Mouse (Mus musculus) midbrain, embryonic 15.5 days (tissue): ENCODE data around the gene 1700056E22Rik. TPM values are rescaled to one million over a fixed set of nuclear protein-coding genes. Genes with fewer than 3 reads are reported as not detected.

Experiments
- ATAC-seq: fragments of 200-750 bp; cut with Nextera tagmentation; replicated peaks from 2 replicates; pipeline ENCODE4 v1.8.0; 2017; ENCODE audit warnings: moderate TSS enrichment
- H3K27ac ChIP-seq: fragments of 300-500 bp; sonication (generic); 2 replicates; pipeline ENCODE4 v1.5.1; 2015; ENCODE audit warnings: mild to moderate bottlenecking, inconsistent platforms
- H3K27me3 ChIP-seq: fragments of 300-500 bp; sonication (generic); replicated peaks from 2 replicates; pipeline ENCODE4 v1.6.1; 2015; ENCODE audit warnings: inconsistent platforms
- H3K36me3 ChIP-seq: fragments of 300-500 bp; sonication (generic); replicated peaks from 2 replicates; pipeline ENCODE4 v1.6.1; 2015; ENCODE audit warnings: inconsistent platforms
- H3K4me1 ChIP-seq: fragments of 300-500 bp; sonication (generic); 2 replicates; pipeline ENCODE4 v1.6.1; 2015; ENCODE audit warnings: inconsistent platforms
- H3K4me2 ChIP-seq: fragments of 300-500 bp; sonication (generic); 2 replicates; pipeline ENCODE4 v1.6.1; 2015; ENCODE audit warnings: inconsistent platforms, mild to moderate bottlenecking, moderate library complexity
- H3K4me3 ChIP-seq: fragments of 300-500 bp; sonication (generic); 2 replicates; pipeline ENCODE4 v1.5.1; 2015; ENCODE audit warnings: mild to moderate bottlenecking, inconsistent platforms
- H3K9ac ChIP-seq: fragments of 300-500 bp; sonication (generic); 2 replicates; pipeline ENCODE4 v1.6.1; 2015; ENCODE audit warnings: mild to moderate bottlenecking, inconsistent platforms
- H3K9me3 ChIP-seq: fragments of 300-500 bp; sonication (generic); 2 replicates; pipeline ENCODE4 v1.6.1; 2016; ENCODE audit warnings: inconsistent platforms
- WGBS: fragments of 180-500 bp; shearing (Covaris S2); methylation state at CpG from one replicate; pipeline ENCODE4 v1.1.7; 2015; ENCODE audit warnings: mixed read lengths; 5-methylcytosine and 5-hydroxymethylcytosine counted together
- polyA plus RNA-seq: library from polyadenylated mRNA; unstranded; fragments of >200 nt; fragmentation: Nextera tagmentation; extraction: Ambion mirVana; gene quantifications from 2 replicates; pipeline ENCODE4 v1.2.1, GENCODE M21; 2015

The 1700056E22Rik gene
- polyA plus RNA-seq, 1 experiment from 2014 or later: 0.84 TPM

GRCm38 (mm10) chr1:184011311-184011710 is 22.8 kb downstream of the 1700056E22Rik start:
- WGBS: 95% methylated on average over 6 of the region's 6 CpGs
- Histone ChIP-seq H3K4me1 (no peaks in the 10 kb centered on the region), H3K4me2 (no peak overlapping the region), H3K36me3 (no peaks in the 10 kb centered on the region), H3K9me3 (no peaks in the 10 kb centered on the region), H3K9ac (no peak overlapping the region), H3K4me3 (no peak overlapping the region), H3K27me3 (no peaks in the 10 kb centered on the region), H3K27ac (no peak overlapping the region)
- ATAC-seq: no peak

- Histone ChIP-seq H3K4me1 (no peaks in the 10 kb centered on the region), H3K4me3 (no peak overlapping the region), H3K4me2 (no peak overlapping the region), H3K27me3 (no peaks in the 10 kb centered on the region), H3K27ac (no peak overlapping the region), H3K9me3 (no peaks in the 10 kb centered on the region), H3K9ac (no peak overlapping the region), H3K36me3 (no peaks in the 10 kb centered on the region)
- ATAC-seq: no peak
These were observed 28.0 kb downstream of the 1700056E22Rik start for GRCm38 (mm10) chr1:184006086-184006485.

- H3K9ac ChIP-seq: no peak overlapping the region
- no peak overlapping the region for H3K4me2 ChIP-seq
- H3K27ac ChIP-seq: no peak overlapping the region
- no peaks in the 10 kb centered on the region for H3K9me3 ChIP-seq
- H3K4me1 ChIP-seq: no peaks in the 10 kb centered on the region
- H3K27me3 ChIP-seq: no peaks in the 10 kb centered on the region
- 80% methylated on average over 6 of the region's 6 CpGs for WGBS
- H3K36me3 ChIP-seq: no peaks in the 10 kb centered on the region
- H3K4me3 ChIP-seq: no peak overlapping the region
- no peak for ATAC-seq
These were observed 28.6 kb downstream of the 1700056E22Rik start for GRCm38 (mm10) chr1:184005315-184006058.

- 62% methylated on average over 2 of the region's 2 CpGs for WGBS
- Histone ChIP-seq H3K4me2 (no peak overlapping the region), H3K9ac (no peak overlapping the region), H3K27me3 (no peaks in the 10 kb centered on the region), H3K36me3 (no peaks in the 10 kb centered on the region), H3K9me3 (no peaks in the 10 kb centered on the region), H3K4me1 (no peaks in the 10 kb centered on the region), H3K27ac (no peak overlapping the region), H3K4me3 (no peak overlapping the region)
- no peak for ATAC-seq
These were observed 29.8 kb downstream of the 1700056E22Rik start for GRCm38 (mm10) chr1:184004311-184004710.

- Histone ChIP-seq H3K4me1 (no peaks in the 10 kb centered on the region), H3K4me3 (no peak overlapping the region), H3K36me3 (no peaks in the 10 kb centered on the region), H3K27ac (no peak overlapping the region), H3K4me2 (no peak overlapping the region), H3K9me3 (no peaks in the 10 kb centered on the region), H3K27me3 (no peaks in the 10 kb centered on the region), H3K9ac (no peak overlapping the region)
- no peak for ATAC-seq
- WGBS: 68% methylated on average over 2 of the region's 2 CpGs
These were observed 31.6 kb downstream of the 1700056E22Rik start for GRCm38 (mm10) chr1:184002470-184002869.

- H3K4me2 ChIP-seq: no peak overlapping the region
- no peak for ATAC-seq
- no peak overlapping the region for H3K9ac ChIP-seq
- H3K27me3 ChIP-seq: no peaks in the 10 kb centered on the region
- H3K4me1 ChIP-seq: no peaks in the 10 kb centered on the region
- H3K4me3 ChIP-seq: no peak overlapping the region
- H3K27ac ChIP-seq: no peak overlapping the region
- no peaks in the 10 kb centered on the region for H3K9me3 ChIP-seq
- WGBS: 78% methylated on average over 2 of the region's 2 CpGs
- H3K36me3 ChIP-seq: no peaks in the 10 kb centered on the region
These were observed 36.9 kb downstream of the 1700056E22Rik start for GRCm38 (mm10) chr1:183997207-183997606.

GRCm38 (mm10) chr1:183991921-183992320 is 42.2 kb downstream of the 1700056E22Rik start:
- Histone ChIP-seq H3K27me3 (no peaks in the 10 kb centered on the region), H3K27ac (no peak overlapping the region), H3K36me3 (no peaks in the 10 kb centered on the region), H3K4me2 (no peak overlapping the region), H3K4me3 (no peak overlapping the region), H3K4me1 (no peaks in the 10 kb centered on the region), H3K9me3 (no peaks in the 10 kb centered on the region), H3K9ac (no peak overlapping the region)
- no peak for ATAC-seq
- 79% methylated on average over 2 of the region's 2 CpGs for WGBS

GRCm38 (mm10) chr1:183987711-183988245 is 46.3 kb downstream of the 1700056E22Rik start:
- no peak overlapping the region for H3K4me3 ChIP-seq
- no peak overlapping the region for H3K4me2 ChIP-seq
- no peak overlapping the region for H3K27ac ChIP-seq
- H3K36me3 ChIP-seq: no peaks in the 10 kb centered on the region
- no peaks in the 10 kb centered on the region for H3K27me3 ChIP-seq
- no peak for ATAC-seq
- H3K9ac ChIP-seq: no peak overlapping the region
- 93% methylated on average over 7 of the region's 7 CpGs for WGBS
- H3K9me3 ChIP-seq: no peaks in the 10 kb centered on the region
- H3K4me1 ChIP-seq: no peaks in the 10 kb centered on the region

Other genes starting within 250 kb of the 1700056E22Rik start
- 4.9 and 5.2 TPM in 2 replicates for gene Dusp10, start 21.0 kb downstream of the 1700056E22Rik start, polyA plus RNA-seq